Mouse (Mus musculus): ENCODE results near the gene Plekho2.

Gene Plekho2

DNA sequence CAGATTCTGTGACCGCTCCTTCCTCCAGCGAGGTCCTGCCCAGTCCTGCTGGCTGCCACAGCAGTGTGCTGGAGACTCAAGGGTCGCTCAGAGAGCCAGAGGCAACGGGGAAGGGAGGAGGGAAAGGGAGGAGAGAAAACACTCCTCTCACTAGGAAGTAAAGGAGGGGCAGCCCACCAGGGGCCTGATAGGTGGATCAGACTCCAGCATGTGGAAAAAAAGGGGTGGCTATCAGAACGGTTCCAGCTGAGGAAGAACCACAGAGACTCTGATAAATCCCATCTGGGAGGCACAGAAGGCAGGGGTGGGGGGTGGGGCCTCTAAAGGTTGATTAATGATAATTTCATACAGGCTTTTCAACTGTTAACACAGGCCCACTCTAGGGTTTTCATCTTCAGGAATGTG is 24.8 kb downstream of the Plekho2 start:
- no peak for DNase-seq (ENCODE audit: low spot score in 2 of 2)

- no peak for DNase-seq (ENCODE audit: low spot score in 2 of 2)
These were observed 27.1 kb downstream of the Plekho2 start for GRCm38 (mm10) chr9:65552711-65553110.

GRCm38 (mm10) chr9:65552141-65552540 is 27.7 kb downstream of the Plekho2 start:
- DNase-seq (ENCODE audit: low spot score in 2 of 2), result no peak

DNA sequence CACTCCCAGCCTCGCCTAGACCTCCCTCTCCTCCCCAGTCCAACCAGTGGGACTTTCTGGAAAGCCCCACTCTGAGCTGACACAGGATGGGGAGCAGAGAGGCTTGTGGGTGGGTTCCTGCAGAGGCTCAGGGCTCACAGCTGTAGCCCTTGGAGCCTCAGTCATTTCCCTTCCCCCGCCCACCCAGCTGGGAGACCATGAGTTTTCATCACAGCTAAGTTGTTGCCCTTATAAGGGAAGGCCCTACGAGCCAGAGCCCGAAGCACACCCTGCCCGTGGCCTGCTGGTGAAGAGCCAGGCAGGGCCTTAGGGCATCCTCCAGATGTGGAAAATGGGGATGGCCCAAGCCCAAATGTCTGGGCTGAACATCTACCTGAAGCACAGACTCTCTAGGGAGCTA is 28.8 kb downstream of the Plekho2 start:
- DNase-seq (ENCODE audit: low spot score in 2 of 2), result peak in 1 of 2 experiments; percentile 30

GRCm38 (mm10) chr9:65550079-65550831 is 29.6 kb downstream of the Plekho2 start:
- DNase-seq (ENCODE audit: low spot score in 2 of 2), result no peak

DNA sequence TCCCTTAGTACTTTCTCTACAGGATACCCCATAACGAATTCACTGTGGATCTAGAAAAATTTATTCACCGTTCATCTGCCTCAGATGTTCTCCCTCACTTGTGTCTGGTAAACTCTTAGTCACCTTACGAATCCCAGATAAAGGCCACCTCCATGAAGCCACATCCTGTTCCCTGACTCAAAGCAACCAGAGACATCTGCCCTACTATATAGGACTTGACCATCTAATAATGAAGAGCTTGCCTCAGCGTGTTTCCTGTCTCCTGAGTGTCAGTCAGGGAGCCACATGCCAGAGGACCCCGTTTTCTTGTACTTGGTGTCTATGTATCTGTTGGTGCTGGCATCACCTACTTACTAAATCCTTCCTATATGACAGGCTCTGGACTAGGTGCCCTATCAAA is 30.2 kb downstream of the Plekho2 start:
- no peak for DNase-seq (ENCODE audit: low spot score in 2 of 2)

DNA sequence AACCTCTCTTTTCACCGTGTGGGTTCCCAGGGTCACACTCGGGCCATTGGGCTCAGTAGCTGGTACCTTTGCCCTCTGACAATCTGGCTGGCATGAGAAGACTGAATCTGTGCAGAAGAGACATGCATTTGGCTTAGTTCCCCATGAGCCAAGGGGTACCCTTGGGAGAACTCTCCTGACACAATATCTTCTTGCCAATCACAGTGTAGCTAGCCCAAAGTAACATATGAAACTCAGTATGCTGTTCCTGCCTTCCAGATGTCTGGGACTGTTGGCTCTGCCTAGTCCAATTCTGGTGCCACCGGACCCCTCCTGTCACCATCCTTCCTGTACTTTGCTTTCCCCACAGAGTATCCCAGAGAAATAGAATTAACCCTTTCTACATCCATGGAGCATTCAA is 30.7 kb downstream of the Plekho2 start:
- no peak for DNase-seq (ENCODE audit: low spot score in 2 of 2)

GRCm38 (mm10) chr9:65548311-65548710 is 31.5 kb downstream of the Plekho2 start:
- no peak for DNase-seq (ENCODE audit: low spot score in 2 of 2)

- no peak for DNase-seq (ENCODE audit: low spot score in 2 of 2)
These were observed 32.0 kb downstream of the Plekho2 start for GRCm38 (mm10) chr9:65547844-65548243.

DNA sequence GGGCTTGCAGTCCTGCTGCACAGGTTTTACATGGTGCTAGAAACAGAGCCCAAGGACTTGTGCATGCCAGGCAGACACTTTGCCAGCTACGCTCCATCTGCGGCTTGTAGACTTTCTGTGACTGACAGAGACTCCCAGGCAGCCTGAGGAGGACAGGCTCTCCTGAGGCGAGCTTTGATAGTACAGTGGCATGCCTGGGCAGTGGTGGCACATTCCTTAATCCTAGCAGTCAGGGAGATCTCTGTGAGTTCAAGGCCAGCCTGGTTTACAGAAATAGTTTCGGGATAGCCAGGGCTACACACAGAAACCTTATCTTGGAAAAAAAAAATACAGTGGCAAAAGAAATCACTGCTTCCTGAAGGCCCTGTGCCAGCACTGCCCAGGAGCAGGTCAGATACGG is 32.7 kb downstream of the Plekho2 start:
- DNase-seq (ENCODE audit: low spot score in 2 of 2), result no peak

DNA sequence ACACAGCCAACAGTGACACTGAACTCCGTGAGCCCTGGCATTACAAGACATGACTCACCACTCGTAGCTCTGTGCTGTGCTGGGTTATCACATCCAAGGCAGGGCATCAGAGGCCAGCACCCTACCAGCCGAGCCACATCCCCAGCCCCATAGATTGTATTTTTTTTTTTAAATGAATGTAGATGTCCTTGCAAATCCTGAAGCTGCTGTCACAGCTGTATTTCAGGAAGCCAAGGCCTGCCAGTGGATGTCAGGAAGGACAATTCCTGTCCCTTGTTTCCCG is 33.5 kb downstream of the Plekho2 start:
- DNase-seq (ENCODE audit: low spot score in 2 of 2), result no peak

- no peak for DNase-seq (ENCODE audit: low spot score in 2 of 2)
These were observed 34.0 kb downstream of the Plekho2 start for GRCm38 (mm10) chr9:65545635-65546412.

DNA sequence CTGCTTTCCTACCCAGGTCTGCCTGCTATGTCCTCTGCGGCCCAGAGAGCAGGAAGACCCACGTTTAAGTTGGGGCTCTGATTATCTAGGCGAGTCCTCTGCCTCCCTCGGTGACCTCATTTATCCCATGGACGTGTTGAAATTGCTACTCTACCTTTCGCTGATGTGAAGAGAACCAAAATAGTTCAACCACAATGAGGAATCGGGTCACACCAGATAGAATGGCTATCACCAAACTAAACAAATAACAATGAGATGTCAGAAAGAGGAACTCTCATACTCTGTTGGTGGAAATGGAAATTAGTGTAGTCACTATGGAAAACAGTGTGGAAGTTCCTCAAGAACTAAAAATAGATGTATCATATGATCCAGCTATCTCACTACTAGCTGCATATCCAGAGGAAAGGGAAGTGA is 37.7 kb downstream of the Plekho2 start:
- no peak for DNase-seq (ENCODE audit: low spot score in 2 of 2)

- DNase-seq (ENCODE audit: low spot score in 2 of 2), result no peak
These were observed 38.4 kb downstream of the Plekho2 start for GRCm38 (mm10) chr9:65541126-65542068.

GRCm38 (mm10) chr9:65539697-65540096 is 40.1 kb downstream of the Plekho2 start:
- DNase-seq (ENCODE audit: low spot score in 2 of 2), result no peak

DNA sequence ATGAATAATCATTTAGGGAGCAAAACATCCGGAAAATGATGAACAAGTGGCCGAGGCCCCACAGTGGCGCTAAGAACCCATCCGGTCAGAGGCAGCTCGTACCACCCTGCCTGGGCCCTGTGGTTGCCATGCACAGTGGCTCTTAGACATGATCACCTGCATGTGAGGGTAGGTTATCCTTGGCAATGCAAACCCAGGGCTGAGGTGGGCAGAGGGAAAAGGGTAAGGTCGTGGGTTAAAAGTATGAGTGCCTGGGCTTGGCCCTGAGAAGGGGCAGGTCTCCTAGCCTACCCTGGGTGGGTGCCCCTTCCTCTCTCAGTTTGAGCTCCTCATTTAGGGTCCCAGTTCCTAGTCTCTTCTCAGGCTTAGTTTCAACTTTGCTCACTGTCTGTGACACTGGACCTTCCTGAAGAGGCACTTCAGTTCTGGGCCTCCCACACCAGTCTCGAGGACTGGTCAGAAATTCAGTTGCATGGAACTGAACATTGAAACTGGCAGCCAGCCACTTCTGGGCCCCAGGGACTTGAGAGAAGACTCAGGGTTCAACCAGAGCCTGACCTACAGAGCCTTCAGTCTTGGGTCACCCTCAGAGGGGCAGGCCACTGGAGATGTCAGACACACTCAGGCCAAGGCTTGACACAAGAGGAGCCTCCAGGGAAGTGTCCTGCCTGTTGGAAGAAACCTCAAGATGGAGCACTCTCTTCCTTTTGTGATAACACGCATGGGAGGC is 41.8 kb downstream of the Plekho2 start:
- DNase-seq (ENCODE audit: low spot score in 2 of 2), result no peak

- DNase-seq (ENCODE audit: low spot score in 2 of 2), result no peak
These were observed 43.3 kb downstream of the Plekho2 start for GRCm38 (mm10) chr9:65536491-65536890.

GRCm38 (mm10) chr9:65535789-65536469 is 43.9 kb downstream of the Plekho2 start:
- DNase-seq (ENCODE audit: low spot score in 2 of 2), result no peak

DNA sequence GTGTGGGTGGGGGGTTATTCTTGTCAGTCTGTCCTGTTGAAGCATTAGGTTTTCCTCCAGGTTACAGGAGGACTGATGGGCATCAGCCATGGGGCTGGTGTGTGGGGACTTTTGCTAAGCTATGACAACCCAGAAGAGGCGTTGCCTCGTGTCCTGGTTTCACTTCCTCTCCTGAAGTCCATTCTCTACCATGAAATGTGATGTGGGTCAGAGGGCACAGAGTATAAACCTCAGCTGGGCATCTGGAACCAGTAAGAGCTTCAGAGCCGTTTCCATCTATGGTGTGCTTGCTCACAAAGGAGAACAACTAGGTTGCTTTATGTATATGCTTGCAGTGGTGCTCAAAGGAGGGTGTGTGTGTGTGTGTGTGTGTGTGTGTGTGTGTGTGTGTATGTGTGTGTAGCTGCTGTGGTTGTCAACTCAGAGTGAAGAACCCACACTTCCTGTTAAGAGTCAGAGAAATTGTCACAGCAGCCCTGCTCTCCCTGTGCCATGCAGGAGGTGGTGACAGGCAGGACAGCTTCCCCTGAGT is 44.6 kb downstream of the Plekho2 start:
- no peak for DNase-seq (ENCODE audit: low spot score in 2 of 2)

- DNase-seq (ENCODE audit: low spot score in 2 of 2), result no peak
These were observed 45.7 kb downstream of the Plekho2 start for GRCm38 (mm10) chr9:65534111-65534510.

GRCm38 (mm10) chr9:65532986-65533385 is 46.9 kb downstream of the Plekho2 start:
- no peak for DNase-seq (ENCODE audit: low spot score in 2 of 2)
